Mouse (Mus musculus) spleen, adult 12 weeks (tissue): ENCODE measurements around the gene Cep68.

Experiments used
- DNase-seq: peaks from one replicate; pipeline ENCODE4 v3.0.0; 2022; ENCODE audit warnings: low spot score

The Cep68 gene

GRCm38 (mm10) chr11:20204870-20205446, 44.3 kb downstream of the Cep68 start:
- DNase-seq, result no peak

- no peak for DNase-seq
Observed at GRCm38 (mm10) chr11:20204321-20204720, 44.9 kb downstream of the Cep68 start.

GRCm38 (mm10) chr11:20202299-20203011, 46.8 kb downstream of the Cep68 start:
- DNase-seq, result peak; percentile 2

- no peak for DNase-seq
Observed at GRCm38 (mm10) chr11:20201661-20202101, 47.5 kb downstream of the Cep68 start.

GRCm38 (mm10) chr11:20200713-20201575, 48.3 kb downstream of the Cep68 start, which contains the start of gene Rab1a:
Rab1a (plus strand) TSS chr11:20201432.
- peak; percentile 99 for DNase-seq

GRCm38 (mm10) chr11:20193100-20193736, 56.0 kb downstream of the Cep68 start:
- DNase-seq, result no peak

GRCm38 (mm10) chr11:20187271-20187670, 62.0 kb downstream of the Cep68 start:
- no peak for DNase-seq
